Mouse (Mus musculus) bone marrow macrophage, adult 2 months (primary cell): ENCODE data around the gene Adad2.

ENCODE experiments used
- CTCF ChIP-seq: IDR thresholded peaks from 2 replicates; pipeline ENCODE4 v1.5.1; 2012; ENCODE audit warnings: low read depth, mild to moderate bottlenecking, low read length, moderate library complexity
- POLR2A ChIP-seq: IDR thresholded peaks from 2 replicates; pipeline ENCODE4 v1.6.1; 2012; ENCODE audit warnings: mild to moderate bottlenecking, low read depth, low read length, borderline replicate concordance

DNA sequence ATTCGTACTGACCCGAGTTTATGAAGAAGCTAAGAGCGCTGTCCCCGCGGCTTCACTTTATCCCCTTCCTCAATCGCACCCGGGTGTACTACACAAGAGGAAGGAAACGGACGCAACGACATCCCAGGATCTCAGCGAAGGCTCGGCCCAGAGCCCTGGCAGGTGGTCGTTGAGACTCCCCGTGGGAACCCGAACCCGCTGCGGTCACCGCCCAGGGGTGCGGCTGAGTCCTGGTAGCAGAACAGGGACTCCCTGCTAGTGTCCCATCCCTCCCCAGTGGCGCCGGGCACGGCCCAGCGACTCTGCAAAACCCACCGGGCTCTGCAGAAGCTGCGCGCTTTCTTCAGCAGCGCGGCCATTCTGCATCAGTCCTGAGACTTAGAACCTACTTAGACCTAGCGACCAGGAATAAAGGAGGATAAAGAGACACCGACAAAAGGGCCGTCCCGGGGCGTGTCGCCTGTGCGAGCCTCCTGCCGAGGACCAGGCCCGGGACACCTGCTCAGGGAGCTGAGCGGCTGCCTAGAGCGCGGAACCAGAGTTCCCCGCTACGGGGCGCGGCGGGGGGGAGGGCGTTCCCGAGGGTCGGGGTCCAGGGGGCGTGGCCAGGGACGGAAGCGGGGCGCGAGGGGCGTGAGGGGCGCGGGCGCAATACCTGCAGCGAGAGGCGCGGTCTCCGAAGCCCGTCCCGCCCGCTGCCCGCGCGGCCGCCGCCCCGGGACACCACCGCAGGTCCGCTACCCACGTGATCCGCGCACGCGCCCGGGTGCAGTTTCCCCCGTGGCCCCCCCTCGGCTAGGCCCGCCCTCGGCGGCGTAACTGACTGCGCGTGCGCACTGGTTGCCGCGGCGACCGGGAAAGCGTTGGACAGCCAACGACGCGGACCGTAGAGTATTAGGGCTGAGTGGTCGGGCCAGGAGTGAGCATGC is 37.8 kb upstream of the Adad2 start, which contains the start of the genes Hsdl1 and Dnaaf1:
- TF ChIP-seq CTCF (no peak), POLR2A (no peak)
